Mouse (Mus musculus) embryo, embryonic 10 days (tissue): Measurements from ENCODE around the gene Hivep2.

Source experiments
- DNase-seq: peaks from one replicate; pipeline ENCODE4 v3.0.0-alpha.2; 2015; ENCODE audit warnings: low spot score

The Hivep2 gene

DNA sequence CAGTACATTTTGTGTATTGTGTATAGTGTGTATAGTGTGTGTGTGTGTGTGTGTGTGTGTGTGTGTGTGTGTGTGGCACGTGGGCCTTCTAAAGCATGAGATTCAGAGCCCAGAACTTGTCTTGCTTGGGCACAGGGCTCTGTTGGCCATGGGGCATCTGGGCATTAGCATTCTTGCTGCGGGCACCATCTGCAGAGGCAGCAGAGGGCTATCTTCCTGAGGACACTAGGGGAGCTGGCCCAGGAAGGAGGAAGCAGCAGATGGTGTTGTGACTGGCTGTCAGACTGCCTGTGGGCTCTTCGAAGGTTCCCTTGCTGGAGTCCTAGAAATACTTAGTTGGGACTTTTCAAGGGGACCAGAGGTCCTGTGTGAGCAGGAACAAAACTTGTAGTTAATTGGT, 116.4 kb downstream of the Hivep2 start:
- no peak for DNase-seq

DNA sequence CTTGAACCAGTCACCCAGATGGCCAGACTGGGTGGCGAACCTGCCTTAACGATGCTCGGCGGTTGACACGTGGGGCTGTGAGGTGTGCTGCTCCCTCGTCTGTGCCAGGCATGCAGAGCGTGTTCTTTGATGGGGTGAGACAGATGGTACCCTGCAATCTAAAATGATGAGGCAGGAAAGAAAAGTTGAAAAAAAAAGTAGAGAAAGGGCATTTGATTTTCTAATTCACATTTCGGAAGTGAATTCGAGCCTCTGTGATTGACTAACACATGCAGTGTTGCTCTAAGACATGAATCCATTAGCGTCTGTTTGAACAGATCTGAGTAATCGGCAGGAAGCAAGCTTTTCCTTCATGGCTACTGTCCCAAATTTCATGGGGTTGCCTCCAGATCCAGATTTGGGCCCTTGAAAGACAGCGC, 119.4 kb downstream of the Hivep2 start:
- no peak for DNase-seq

DNA sequence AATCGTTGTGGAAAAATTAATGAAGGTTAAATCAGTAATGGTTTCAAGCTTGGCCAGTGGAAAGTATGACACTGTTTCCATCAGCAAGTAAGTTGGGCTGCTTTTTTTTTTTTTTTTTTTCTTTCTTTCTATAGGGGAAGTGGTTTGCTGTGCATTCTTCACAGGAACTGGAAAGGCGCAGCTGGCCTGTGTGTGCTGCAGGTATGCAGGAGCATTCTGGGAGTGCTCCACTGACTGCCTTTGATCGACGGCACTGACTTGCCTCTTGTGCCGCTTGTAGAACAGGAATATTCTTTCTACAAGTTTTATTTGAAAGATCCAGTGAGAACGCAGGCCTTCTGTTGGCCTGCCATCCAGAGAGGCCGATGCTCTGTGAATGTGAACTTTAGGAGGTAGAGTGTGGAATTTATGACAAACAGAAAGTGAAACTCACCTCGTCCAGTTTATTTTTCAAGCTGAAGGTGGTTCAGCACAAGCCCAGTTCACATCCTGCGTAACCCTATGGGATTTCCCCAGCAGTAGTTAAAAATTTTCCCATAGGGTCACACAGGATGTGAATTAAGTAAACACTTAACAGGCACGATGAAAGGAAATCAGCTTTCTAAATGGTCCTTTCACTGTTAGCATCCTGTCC, 120.1 kb downstream of the Hivep2 start:
- DNase-seq = no peak

DNA sequence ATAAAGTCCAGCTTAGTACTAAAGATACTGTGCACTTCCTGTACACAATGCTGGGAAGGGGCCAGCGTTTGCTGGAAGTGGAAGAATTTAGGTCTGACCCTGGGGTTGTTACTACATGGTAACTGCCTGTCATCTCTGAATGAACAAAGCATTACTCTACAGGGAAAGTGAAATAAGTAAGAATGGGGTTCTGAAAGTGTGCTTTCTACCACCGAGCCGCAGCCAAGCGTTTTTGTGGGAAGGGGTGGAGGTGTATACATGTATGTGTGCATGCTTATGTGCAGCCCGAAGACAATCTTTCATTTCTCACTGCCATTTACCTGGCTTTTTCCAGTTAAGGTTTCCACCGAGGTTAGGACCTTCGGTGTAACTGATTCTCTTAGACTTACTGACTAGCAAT, 121.4 kb downstream of the Hivep2 start:
- no peak for DNase-seq

DNA sequence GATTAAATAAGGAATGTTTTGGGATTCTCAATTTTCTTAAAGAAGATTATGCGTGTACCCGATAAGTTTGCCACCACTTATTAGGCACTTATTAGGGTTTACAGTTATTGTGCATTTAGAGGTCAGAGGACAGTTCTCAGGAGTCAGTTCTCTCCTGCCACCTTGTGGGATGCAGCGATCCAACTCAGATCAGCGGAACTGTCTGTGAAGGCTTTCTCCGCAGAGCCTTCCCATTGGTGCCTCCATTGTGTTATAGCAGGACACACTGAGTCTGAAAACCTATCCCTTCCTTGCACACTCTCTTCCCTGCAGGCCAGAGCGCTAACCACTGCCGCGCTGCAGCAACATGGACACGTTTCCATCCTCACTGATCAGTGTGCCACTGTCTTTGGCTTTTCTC, 123.6 kb downstream of the Hivep2 start:
- DNase-seq = peak; percentile 70

DNA sequence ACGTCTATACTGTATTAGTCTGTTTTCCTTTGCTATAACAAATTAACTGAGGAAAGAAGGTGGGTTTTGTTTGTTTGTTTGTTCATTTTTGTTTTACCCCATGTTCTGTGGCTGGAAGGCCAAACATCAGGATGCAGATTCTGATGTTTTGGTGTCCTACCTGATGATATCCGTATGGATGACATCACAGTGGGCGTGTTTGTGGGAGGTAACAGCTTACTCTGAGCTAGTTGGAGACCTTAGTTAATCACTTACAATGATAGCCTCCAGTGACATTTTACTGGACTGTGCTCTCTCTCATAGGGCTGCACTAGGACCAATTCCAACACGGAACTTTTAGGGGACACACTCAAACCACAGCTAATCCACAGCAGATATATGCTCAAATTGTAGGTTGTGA, 128.2 kb downstream of the Hivep2 start:
- DNase-seq = no peak

DNA sequence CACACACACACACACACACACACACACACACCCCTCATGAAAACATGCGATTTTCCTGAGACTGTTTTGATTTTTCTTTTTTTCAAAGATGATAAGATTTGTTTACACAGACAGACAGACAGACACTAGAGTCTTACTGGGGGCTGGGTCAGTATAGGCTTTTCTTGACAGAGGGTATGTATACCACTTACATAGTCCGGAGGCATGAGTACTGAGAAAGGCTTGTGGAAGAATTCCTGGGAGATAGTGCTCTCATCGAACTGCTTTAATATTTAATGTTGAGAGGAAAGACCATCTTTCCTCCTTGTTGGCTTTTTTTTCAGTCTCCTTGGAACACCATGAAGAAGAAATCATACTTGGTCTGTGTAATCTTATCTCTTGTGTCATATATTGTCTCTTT, 130.2 kb downstream of the Hivep2 start:
- no peak for DNase-seq

DNA sequence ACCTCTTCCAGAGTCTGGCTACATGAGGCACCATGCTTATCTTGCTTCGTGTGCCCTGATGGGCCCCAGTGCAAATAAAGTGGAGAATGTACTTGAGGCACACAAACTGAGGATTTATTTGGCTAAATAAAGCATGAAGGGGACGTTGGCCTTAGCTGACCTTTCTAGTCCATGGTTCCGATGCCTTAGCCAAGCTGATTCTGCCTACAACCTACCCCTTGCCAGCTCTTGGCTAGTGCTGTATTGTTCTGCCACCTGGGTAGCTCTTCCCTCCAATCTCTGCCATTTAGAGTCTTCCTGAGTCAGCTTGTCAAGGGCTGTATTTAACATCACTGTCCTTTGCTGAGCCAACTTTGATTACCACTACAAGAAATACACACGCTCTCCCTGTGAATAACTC, 133.3 kb downstream of the Hivep2 start:
- no peak for DNase-seq

DNA sequence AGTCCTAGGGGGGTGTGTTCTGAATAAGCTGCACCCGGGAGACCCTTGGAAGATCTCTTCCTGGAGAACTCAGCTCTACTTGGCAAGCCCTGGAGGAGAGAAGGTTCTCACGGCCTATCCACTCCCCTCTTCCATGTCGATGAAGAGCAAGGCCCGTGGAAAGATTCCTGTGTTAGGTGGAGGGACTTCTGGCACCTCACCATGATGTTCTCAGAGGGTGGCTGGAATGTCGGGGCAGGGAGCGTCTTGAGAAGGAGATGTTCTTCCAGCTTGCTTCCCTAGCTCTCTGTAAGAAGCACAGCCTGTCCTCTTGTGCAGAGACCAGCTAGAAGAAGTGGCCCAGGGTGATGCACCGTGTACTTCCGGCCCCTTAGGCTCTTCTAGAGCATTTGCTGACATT, 134.2 kb downstream of the Hivep2 start:
- DNase-seq = no peak

DNA sequence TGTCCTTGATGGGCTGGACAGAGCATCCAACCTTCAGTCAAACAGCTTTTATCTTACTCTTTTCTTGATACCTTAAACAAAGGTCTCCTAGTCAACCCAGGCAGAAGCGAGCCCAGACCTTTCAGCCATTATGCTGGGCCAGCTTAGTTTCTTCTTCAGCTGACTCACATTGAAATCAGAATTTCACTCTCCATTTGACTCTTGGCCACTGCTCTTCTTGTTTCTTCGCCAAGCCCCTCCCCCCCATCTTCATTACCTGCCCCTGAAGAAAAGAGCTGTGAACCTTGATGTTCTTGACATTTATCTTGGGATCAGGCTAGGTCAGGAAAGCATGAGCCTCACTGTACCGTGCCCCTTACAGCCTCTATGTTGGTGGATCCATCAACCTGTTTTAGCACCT, 135.0 kb downstream of the Hivep2 start:
- DNase-seq = no peak

DNA sequence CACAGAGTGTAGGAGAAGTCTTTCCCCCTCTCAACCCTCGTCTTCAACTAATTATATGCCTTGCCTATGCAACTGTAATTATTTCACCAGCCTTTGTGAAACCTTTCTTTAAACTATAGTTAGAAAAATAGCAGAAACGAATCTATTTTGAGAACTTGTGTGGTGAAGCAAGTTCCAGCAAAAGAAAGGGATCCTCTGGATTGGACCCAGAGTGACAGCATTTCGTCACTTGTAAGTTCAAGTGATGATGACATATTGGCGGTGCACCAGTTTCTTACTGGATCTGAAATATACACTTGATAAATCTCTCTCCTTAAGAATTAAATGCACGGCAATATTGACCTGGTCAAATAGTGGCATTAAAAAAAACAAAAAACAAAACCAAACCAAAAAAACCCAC, 136.1 kb downstream of the Hivep2 start:
- DNase-seq = no peak

DNA sequence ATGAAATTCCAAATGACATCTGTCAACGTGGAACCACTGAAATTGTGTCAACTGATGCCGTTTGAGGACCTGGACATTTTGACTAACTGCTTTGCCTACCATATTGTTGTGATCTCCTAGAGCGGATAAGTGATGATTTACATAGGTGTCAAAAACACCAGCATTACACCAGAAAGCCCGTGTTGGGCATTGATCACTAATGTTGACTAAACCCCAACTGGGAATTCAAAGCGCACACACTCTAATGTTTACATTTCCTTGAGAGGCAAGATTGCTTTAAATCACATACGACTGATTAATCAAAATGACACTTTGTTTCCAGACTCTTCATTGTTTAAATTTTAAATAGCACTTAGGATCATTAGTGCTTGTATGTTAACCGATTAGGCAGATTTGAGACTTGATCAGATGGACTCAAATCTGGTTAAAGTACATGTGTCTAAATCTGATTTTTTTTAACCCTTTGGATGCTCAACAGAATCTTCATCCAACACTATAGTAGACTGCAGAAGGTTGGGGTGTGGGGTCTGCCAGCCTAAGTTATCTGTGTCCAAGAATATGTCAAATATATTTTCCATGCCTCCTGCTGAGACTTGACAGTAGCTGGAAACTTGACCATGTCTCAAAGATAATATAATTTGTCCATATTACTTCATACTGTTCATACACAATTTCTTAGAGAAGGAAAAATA, 142.3 kb downstream of the Hivep2 start:
- DNase-seq = no peak

DNA sequence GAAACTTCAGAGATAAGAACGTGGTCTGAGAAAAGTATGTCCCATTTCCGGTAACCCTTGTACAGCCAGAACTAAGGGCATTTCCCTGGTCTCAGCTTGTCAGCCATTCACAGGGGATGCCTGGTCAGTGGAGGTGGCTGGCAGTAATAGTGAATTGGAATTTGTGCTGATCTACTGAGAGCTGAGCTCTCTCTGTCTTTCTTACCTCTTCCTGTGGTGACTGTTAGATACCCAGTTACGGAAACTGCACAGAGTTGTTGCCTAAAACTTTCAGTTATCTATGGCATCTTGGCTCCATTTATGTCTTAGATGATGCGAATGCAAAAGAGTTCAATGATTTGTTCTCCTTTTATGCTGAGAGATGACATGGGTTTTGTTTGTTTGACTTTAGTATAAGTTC, 150.0 kb downstream of the Hivep2 start:
- DNase-seq = no peak

DNA sequence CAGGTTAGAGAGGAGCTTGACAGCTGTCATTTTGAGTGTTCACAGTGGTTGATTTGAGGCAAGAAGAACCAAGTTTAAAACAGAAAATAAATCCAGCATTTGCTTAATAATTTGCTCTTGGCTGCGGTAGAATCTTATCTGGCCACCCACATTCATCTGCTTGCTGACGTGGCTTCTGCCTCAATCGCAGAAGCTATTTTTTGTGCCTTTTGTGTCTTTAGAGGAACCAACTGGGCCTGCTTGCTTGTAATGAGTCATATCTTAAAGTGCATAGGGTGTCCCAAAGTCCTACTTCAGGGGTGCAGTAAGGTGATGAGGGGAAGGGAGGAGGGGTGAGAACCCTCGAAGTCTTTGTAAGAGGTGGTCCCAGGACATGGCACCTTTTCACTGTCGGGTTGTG, 151.1 kb downstream of the Hivep2 start:
- no peak for DNase-seq

DNA sequence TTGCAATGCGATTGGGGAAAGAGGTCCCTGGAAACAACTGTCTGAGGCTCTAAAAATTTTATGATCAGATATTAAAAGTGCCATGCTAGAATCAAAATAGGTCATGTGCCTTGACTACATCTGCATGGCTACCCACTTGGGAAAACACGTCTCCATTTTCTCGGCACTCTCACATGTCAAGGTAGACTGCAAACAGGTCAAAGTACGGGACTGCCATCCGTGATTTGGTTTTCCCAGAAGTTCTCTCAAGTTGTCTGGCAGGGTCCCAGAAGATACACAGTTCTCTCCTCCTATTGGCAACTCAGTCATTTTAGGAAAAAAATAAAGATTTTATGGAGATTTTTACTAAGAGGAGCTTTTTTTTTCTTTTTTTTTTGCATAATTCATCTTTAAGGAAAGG, 153.3 kb downstream of the Hivep2 start:
- no peak for DNase-seq

DNA sequence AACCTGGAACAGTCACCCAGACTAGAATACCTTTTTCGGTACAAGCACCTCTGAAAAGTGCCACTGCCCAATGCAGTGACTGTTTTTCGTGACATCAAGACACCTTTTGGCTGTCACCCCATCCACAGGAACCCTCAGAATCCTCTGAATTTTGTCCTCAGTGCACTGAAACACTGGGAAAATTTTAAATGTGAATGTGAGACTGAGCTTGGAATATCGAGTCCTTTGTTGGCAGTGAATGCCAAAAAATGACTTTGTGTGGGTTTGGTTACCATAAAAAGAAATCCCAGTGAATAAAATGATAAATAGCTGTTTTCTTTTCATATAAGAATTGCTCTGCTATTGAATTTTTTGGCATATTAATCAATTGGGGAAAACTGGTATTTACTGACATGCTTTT, 154.6 kb downstream of the Hivep2 start:
- DNase-seq = no peak

DNA sequence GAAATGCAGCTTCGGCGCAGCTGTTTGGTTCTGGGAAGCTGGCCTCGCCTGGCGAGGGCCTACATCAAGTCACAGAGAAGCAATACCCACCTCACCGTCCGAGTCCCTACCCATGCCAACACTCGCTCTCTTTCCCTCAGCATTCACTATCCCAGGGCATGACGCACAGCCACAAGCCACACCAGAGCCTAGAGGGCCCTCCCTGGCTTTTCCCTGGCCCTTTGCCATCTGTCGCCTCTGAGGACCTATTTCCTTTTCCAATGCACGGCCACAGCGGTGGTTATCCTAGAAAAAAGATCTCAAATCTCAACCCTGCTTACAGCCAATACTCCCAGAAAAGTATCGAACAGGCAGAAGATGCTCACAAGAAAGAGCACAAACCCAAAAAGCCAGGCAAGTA, 162.0 kb downstream of the Hivep2 start:
- no peak for DNase-seq

DNA sequence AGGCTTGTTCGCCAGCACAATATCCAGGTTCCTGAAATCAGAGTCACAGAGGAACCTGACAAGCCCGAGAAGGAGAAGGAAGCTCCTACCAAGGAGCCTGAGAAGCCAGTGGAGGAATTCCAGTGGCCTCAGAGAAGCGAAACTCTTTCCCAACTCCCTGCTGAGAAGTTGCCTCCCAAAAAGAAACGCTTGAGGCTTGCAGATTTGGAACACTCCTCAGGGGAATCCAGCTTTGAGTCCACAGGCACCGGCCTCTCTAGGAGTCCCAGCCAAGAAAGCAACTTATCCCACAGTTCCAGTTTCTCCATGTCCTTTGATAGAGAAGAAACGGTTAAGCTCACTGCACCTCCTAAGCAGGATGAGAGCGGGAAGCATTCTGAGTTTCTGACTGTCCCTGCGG, 164.4 kb downstream of the Hivep2 start:
- DNase-seq = no peak

DNA sequence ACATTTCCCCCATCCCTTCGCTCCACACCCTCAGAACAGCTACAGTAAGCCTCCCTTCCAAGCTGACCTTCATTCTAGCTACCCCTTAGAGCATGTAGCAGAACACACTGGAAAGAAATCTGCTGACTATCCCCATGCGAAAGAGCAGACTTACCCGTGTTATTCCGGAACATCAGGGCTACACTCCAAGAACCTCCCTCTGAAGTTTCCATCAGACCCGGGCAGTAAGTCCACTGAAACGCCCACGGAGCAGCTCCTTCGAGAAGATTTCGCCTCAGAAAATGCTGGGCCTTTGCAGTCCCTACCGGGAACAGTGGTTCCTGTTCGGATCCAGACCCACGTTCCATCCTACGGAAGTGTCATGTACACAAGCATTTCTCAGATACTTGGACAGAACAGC, 165.4 kb downstream of the Hivep2 start:
- DNase-seq = no peak

DNA sequence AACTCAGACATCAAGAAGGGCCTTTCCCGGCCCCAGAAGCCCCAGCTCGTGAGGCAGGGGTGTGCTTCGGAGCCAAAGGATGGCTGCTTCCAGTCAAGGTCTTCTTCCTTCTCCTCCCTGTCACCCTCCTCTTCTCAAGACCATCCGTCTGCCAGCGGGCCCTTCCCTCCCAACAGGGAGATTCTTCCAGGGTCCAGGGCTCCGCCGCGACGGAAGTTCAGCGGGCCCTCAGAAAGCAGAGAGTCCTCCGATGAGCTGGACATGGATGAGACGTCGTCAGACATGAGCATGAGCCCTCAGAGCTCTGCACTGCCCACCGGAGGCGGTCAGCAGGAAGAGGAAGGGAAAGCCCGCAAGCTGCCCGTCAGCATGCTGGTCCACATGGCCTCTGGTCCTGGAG, 166.2 kb downstream of the Hivep2 start:
- DNase-seq = no peak

DNA sequence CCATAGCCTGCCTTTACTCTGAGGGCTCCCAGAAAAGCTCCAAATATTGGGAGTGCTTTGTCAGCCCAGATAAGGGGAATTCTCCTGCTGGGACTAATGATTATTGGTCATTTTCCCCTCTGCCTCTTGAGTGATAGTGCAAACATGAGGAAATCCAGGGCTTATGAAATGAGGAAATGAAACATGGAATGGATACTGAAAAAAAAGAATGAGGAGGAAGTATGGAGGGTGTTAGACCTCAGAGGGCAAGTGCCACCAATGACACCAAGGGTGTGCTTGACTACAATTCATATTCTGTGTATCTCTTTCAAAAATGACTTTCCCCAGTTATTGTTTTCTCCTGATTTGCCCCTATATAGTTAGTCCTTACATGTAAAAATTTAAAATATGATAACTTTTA, 167.1 kb downstream of the Hivep2 start:
- no peak for DNase-seq

DNA sequence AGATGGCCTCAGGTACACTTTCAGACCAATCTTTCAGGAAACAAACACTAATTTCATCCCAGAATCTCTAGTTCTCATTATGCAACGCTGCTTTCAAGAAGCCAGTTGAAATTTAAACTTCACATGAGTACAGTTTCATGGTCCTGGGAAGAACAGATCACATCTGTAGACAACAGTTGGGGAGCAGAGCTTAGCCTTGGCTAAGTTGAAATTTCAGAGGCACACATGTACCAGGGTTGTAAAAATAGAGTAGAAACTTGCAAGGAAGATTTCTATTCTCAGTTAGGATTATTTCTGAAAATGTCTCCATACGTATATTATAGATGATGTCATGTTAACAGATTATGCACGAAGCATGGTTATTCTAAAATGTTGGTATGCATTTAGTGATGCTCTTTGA, 172.8 kb downstream of the Hivep2 start:
- DNase-seq = no peak

DNA sequence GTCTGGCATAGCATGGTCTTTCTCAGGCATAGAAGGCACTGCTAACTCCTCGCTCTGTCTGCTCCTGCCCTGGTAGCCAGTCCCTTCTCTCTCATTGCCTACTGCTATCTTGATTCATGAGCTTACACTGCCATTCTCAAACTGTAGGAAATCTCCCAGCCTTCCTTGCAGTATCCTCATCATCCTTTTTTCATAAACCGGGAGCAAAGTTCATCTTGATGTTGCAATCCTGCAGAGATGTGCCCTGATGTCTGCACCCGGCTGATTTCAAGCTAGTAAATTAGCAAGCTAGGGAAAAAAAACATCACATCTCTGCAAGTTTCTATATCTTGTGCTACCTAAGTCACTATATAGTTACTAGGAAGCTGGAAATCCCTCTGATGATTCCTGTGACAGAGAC, 179.0 kb downstream of the Hivep2 start:
- no peak for DNase-seq

DNA sequence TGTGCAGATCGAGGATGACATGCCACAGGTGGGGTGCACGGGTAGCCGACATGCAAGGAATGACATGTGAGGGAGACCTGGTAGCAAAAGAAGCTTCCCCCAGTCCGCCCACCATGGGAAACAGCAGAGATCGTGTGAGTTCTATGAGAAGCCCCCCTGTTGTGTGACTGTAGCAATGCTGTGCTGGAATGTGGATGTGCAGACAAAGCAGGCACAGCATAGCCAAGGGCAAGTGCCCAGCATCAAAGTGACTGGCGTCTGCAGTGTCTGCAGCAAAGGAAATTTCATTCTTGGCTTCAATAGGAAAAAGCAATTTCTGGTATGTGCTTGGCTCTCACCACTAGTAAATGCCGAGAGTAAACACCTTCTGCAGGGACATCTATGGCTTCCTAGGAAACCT, 199.0 kb downstream of the Hivep2 start:
- no peak for DNase-seq
